Comparison of ENCODE assay signal across 8 mouse cellular contexts in genomic region chr2:169632338-169633151, GRCm38 (mm10). TPM values are rescaled to one million over a fixed set of nuclear protein-coding genes. Genes with fewer than 3 reads are reported as not detected.
DNase-seq lines count a peak whose midpoint lies in the region; ATAC-seq and TF ChIP-seq lines count a peak whose summit lies in the region.

TSS of gene Tshz2 (plus strand) at chr2:169633013.

- peak within 1 kb of the TSS; percentile 54 for H3K9ac ChIP-seq in ES-E14 (ENCODE audit: insufficient read depth, low read depth, low read length, poor library complexity, severe bottlenecking)
- peak within 1 kb of the TSS; percentile 57 for H3K9ac ChIP-seq in stomach, embryonic 15.5 days

- no peaks in the 10 kb centered on the region for H3K36me3 ChIP-seq in ES-E14 (ENCODE audit: control insufficient read depth, insufficient read depth, low read length, poor library complexity, severe bottlenecking)
- no peaks in the 10 kb centered on the region for H3K36me3 ChIP-seq in hindbrain, embryonic 10.5 days
- no peaks in the 10 kb centered on the region for H3K36me3 ChIP-seq in stomach, embryonic 15.5 days

- H3K4me1 ChIP-seq in ES-E14 (ENCODE audit: control insufficient read depth in 2 of 2, insufficient read depth in 2 of 2, low read length in 2 of 2, poor library complexity in 1 of 2), result peaks cover 0 to 2% of the 10 kb centered on the region in 2 experiments; a peak in 2 of 4 replicates
- peaks cover 42% of the 10 kb centered on the region for H3K4me1 ChIP-seq in hindbrain, embryonic 10.5 days (replicated peaks)
- peaks cover 4% of the 10 kb centered on the region; the same call in 1 of the 2 replicates for H3K4me1 ChIP-seq in stomach, embryonic 15.5 days

- no peaks in the 10 kb centered on the region for H3K9me3 ChIP-seq in ES-E14 (ENCODE audit: control insufficient read depth, insufficient read depth, low read depth, low read length)
- no peaks in the 10 kb centered on the region for H3K9me3 ChIP-seq in hindbrain, embryonic 10.5 days
- no peaks in the 10 kb centered on the region for H3K9me3 ChIP-seq in stomach, embryonic 15.5 days

- WGBS in hindbrain, embryonic 10.5 days, result under 1% methylated on average over 22 of the region's 22 CpGs
- WGBS in stomach, embryonic 15.5 days, result 2% methylated on average over 18 of the region's 22 CpGs

- H3K4me2 ChIP-seq in stomach, embryonic 15.5 days, result peak within 1 kb of the TSS; percentile 70

- in situ Hi-C loops in ES-E14 (cut with MboI; ENCODE audit: low sequenced_read_pairs in 2 of 2, unreplicated experiment in 2 of 2), result no loop called here

- ATAC-seq in stomach, embryonic 15.5 days (ENCODE audit: insufficient read depth, low FRiP score, low read depth), result peak; percentile 72

- no peak within 1 kb of the TSS for H3K27ac ChIP-seq in ES-E14 (ENCODE audit: insufficient read depth, low read depth, low read length, poor library complexity, severe bottlenecking)
- peak within 1 kb of the TSS; percentile 90 for H3K27ac ChIP-seq in hindbrain, embryonic 10.5 days
- peak within 1 kb of the TSS; percentile 92 for H3K27ac ChIP-seq in stomach, embryonic 15.5 days

- H3K4me3 ChIP-seq in ES-E14 (ENCODE audit: insufficient read depth in 1 of 2, low read depth in 1 of 2, low read length in 2 of 2, poor library complexity in 1 of 2, severe bottlenecking in 1 of 2), result peak within 1 kb of the TSS; percentile 64 to 67
- peak within 1 kb of the TSS; percentile 77 for H3K4me3 ChIP-seq in hindbrain, embryonic 10.5 days
- peak within 1 kb of the TSS; percentile 64 for H3K4me3 ChIP-seq in stomach, embryonic 15.5 days (replicated peaks)

- DNase-seq in ES-E14 (ENCODE audit: low read depth, low spot score), result no peak
- DNase-seq in adrenal gland, postnatal 36 days, result peak; percentile 70 to 74
- peak; percentile 8 to 32 for DNase-seq in frontal cortex, postnatal 10 days (ENCODE audit: low spot score in 2 of 2)
- DNase-seq in hindbrain, embryonic 10.5 days (ENCODE audit: low spot score), result peak; percentile 70
- DNase-seq in layer of hippocampus, postnatal 25 days (ENCODE audit: extremely low spot score in 1 of 2, low spot score in 1 of 2), result peak in 1 of 2 experiments; percentile 11
- peak; percentile 54 for DNase-seq in lung, postnatal 14 days
- no peak for DNase-seq in cerebellum, adult 8-10 months

- no peaks in the 10 kb centered on the region; the same call in 1 of the 2 replicates for H3K27me3 ChIP-seq in hindbrain, embryonic 10.5 days (ENCODE audit: insufficient read depth, poor library complexity, severe bottlenecking)
- H3K27me3 ChIP-seq in stomach, embryonic 15.5 days (replicated peaks), result no peaks in the 10 kb centered on the region

TF ChIP-seq in ES-E14, 5 proteins besides CTCF, POLR2A, EP300 and RAD21:
- TF ChIP-seq HCFC1 (IDR thresholded peaks at IDR 0.05; ENCODE audit: borderline replicate concordance, insufficient read depth, low read length) (no peak), CHD2 (IDR thresholded peaks at IDR 0.05; ENCODE audit: low read depth, low read length) (no peak), ZC3H11A (IDR thresholded peaks at IDR 0.05; ENCODE audit: borderline replicate concordance, low read depth, low read length) (no peak), MAFK (IDR thresholded peaks at IDR 0.05; ENCODE audit: insufficient read depth, low read depth, low read length) (no peak)

RNA-seq across cellular contexts. Expression of gene Tshz2, which starts in this region (rescaled TPM):
- total RNA-seq in ES-E14 (2012; rRNA removed), result 0.11 and 0.27 TPM in 2 replicates
- total RNA-seq in adrenal gland, postnatal 36 days (2021), result 10 to 100 TPM; 39.5 to 51.4 TPM
- polyA plus RNA-seq in hindbrain, embryonic 10.5 days (2016; fragmentation: Nextera tagmentation; extraction: Ambion mirVana), result 3.0 and 5.1 TPM in 2 replicates
- 10 to 100 TPM; 26.7 to 41.8 TPM for total RNA-seq in layer of hippocampus, postnatal 25 days (2021)
- 15.9 and 16.5 TPM in 2 replicates for polyA plus RNA-seq in stomach, embryonic 15.5 days (2015; fragmentation: Nextera tagmentation; extraction: Ambion mirVana)

Comparison
In these comparisons a context has a peak if more than half of its experiments do, and no peak if none do; other contexts are left out.
1. RNA of gene Tshz2 (total RNA-seq): 39.5 to 51.4 TPM in adrenal gland, postnatal 36 days and 26.7 to 41.8 TPM in layer of hippocampus, postnatal 25 days; 0.11 to 0.27 TPM in ES-E14; every median in the first group is over 10 times any median in the second.
2. DNase-seq: peak in adrenal gland, postnatal 36 days (2 of 2), frontal cortex, postnatal 10 days (2 of 2), hindbrain, embryonic 10.5 days (single experiment) and lung, postnatal 14 days (single experiment); none in ES-E14 (single experiment) and cerebellum, adult 8-10 months (single experiment).
3. Peak in every context shown above with its lines, with median percentiles within 50 percentile points of each other: H3K4me3 ChIP-seq.